Mouse (Mus musculus) CD4-positive helper T cell, adult 2 months (primary cell): ENCODE measurements around the gene Dbil5.
"Not testable (repeated sequence)": the region's sequence is repeated elsewhere in the genome, so short reads cannot be mapped to it uniquely, and the experiment has no call there.

Experiments
- DNase-seq: peaks from one replicate; pipeline ENCODE4 v3.0.0-alpha.2; 2012; ENCODE audit warnings: low read depth, missing footprints, low spot score

The Dbil5 gene

GRCm38 (mm10) chr11:76217390-76217800, at the start of gene Dbil5, which contains the start of gene Gemin4:
Dbil5 (plus strand) TSS chr11:76217608.
Gemin4 (minus strand) TSS chr11:76217664.
- peak; percentile 98 for DNase-seq

- DNase-seq, result no peak
These were observed 48.4 kb upstream of the Dbil5 start for GRCm38 (mm10) chr11:76168976-76169375.

GRCm38 (mm10) chr11:76170207-76170606, 47.2 kb upstream of the Dbil5 start:
- no peak for DNase-seq

- DNase-seq, result peak; percentile 28
These were observed 38.5 kb upstream of the Dbil5 start for GRCm38 (mm10) chr11:76178726-76179494.

- DNase-seq, result peak; percentile 82
These were observed 37.8 kb upstream of the Dbil5 start, which contains the start of the genes Vps53 and Fam57a for GRCm38 (mm10) chr11:76179495-76180145. Vps53 (minus strand) TSS chr11:76179647. Fam57a (plus strand) TSS chr11:76179671.

GRCm38 (mm10) chr11:76180146-76180540, 37.3 kb upstream of the Dbil5 start:
- no peak for DNase-seq

GRCm38 (mm10) chr11:76183745-76184144, 33.7 kb upstream of the Dbil5 start:
- DNase-seq, result no peak

GRCm38 (mm10) chr11:76186908-76187307, 30.5 kb upstream of the Dbil5 start:
- DNase-seq, result no peak

GRCm38 (mm10) chr11:76196275-76196976, 21.0 kb upstream of the Dbil5 start:
- DNase-seq, result no peak

GRCm38 (mm10) chr11:76196977-76197469, 20.4 kb upstream of the Dbil5 start:
- DNase-seq, result no peak

GRCm38 (mm10) chr11:76201761-76202674, 15.4 kb upstream of the Dbil5 start:
- DNase-seq, result peak; percentile 58

GRCm38 (mm10) chr11:76206793-76207192, 10.6 kb upstream of the Dbil5 start:
- DNase-seq, result no peak

GRCm38 (mm10) chr11:76210228-76210985, 7.0 kb upstream of the Dbil5 start:
- DNase-seq, result no peak

- not testable (repeated sequence) for DNase-seq
These were observed 5.8 kb upstream of the Dbil5 start for GRCm38 (mm10) chr11:76211595-76211994.

GRCm38 (mm10) chr11:76213841-76214240, 3.6 kb upstream of the Dbil5 start:
- DNase-seq, result no peak

GRCm38 (mm10) chr11:76215011-76215410, 2.4 kb upstream of the Dbil5 start:
- DNase-seq, result peak; percentile 30

- no peak for DNase-seq
These were observed 1.3 kb upstream of the Dbil5 start for GRCm38 (mm10) chr11:76216049-76216540.

GRCm38 (mm10) chr11:76216681-76217389, 573 bp upstream of the Dbil5 start:
- peak; percentile 37 for DNase-seq

- no peak for DNase-seq
These were observed 7.2 kb downstream of the Dbil5 start for GRCm38 (mm10) chr11:76224631-76225030.
